Mouse (Mus musculus) lung, adult 2 months (tissue): ENCODE measurements around the gene Pxn.

Experiments used
- CTCF ChIP-seq: fragments of 200-500 bp; IDR thresholded peaks from 2 replicates; pipeline ENCODE4 v1.5.1; 2011; ENCODE audit warnings: mild to moderate bottlenecking, low read length, control low read depth; ENCODE audit not compliant: insufficient read depth
- POLR2A ChIP-seq: fragments of 200-500 bp; IDR thresholded peaks from 2 replicates; pipeline ENCODE4 v1.6.1; 2011; ENCODE audit warnings: low read depth, mild to moderate bottlenecking, control low read depth, low read length, borderline replicate concordance; ENCODE audit errors: extremely low read depth

DNA sequence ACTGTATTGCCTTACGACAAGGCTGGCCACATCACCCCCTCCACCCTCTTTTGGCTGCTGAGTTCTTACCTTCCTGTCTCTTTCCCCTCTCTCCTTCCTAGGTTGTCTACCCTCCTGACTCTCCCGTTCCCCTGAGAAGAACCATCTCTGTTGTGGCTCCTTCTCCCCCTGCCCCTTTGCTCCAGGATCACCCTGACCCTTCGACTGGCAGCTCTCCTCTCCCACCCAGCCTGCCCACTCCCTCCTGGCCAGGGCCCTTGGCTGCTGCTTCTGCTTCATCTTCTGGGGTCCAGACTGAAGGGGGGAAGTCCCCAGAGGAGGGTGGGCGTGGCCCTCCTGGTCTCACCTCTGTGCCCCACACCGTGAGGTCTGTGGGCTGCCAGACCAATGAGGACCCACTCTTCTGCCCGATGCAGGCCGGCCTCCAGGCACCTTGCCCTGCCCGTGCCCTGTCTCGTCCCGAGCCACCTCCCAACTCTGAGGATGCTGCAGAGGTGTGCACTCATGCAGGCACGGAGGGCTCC lies 44.1 kb downstream of the Pxn start:
- TF ChIP-seq CTCF (no peak), POLR2A (no peak)
